Mouse (Mus musculus) ZHBTc4 (cell line): ENCODE data around the gene Sel1l3.

Source experiments
- DNase-seq: peaks from one replicate; pipeline ENCODE4 v3.0.0-alpha.2; 2011; ENCODE audit warnings: low read depth, low spot score

Gene Sel1l3

DNA sequence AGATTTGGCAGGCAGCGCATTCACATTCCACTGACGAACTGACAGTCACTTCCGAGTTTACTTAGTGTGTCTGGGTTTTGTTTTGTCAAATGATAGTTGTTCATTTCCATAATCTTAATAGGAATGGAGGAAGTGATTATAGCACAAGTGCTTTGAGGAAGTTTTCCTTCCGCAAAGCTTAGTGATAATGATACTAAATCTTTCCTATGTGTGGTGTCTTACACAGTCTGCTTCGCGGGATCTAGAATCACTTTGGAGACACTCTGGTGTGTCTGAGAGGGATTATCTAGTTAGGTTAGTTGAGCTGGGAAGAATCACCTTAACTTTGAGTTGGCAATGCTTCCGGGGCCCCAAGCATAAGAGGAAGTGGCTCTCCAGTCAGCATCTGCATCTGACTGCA lies 126.3 kb downstream of the Sel1l3 start:
- DNase-seq = no peak

DNA sequence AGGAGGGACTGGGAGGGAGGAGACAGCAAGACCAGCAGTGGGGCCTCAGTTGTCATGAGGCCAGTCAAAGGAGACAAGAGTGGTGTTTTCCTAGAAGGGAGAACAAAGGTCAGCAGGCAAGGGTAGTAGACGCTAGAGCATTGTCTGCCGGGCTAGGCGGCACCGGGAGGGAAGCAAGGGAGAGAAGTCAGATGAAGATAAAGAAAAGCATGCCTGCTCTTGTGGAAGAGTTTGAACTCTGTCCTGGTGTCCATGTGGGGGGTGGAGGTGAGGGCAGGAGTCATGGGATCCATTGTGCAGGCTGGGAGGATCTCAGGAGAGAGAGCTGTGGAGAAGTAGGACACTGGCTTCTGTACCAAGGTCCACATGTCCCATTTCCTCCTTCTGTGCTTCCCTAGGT lies 135.3 kb downstream of the Sel1l3 start:
- DNase-seq = no peak

DNA sequence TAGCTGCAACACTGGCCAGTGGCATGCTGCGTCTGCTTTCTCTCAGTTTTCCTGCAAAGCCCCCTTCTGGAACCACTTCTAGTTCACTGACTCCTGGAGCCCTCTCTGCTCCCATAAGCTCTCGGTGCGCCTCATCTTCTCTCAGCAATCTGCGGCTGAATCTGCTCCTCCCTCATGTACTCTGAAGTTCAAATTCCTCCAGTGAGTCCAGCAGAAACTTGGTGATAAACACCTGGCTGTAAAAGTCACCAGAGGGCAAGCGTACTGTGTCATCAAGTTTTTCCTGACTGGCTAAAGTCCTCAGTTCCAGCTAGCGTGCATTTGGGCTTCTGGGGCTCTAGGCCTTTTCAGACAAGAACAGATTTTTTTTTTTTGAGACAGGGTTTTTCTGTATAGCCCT lies 139.2 kb downstream of the Sel1l3 start:
- no peak for DNase-seq

- no peak for DNase-seq
These were observed 152.1 kb downstream of the Sel1l3 start for GRCm38 (mm10) chr5:53061532-53062130.
